Mouse (Mus musculus) C2C12 (cell line): ENCODE measurements around the gene Fam3c. TPM values are rescaled to one million over a fixed set of nuclear protein-coding genes. Genes with fewer than 3 reads are reported as not detected.

Experiments used
- H3K27me3 ChIP-seq: one replicate; pipeline ENCODE4 v1.6.1; 2011; ENCODE audit not compliant: control insufficient read depth, insufficient read depth, insufficient read length
- H3K36me3 ChIP-seq: one replicate; pipeline ENCODE4 v1.6.1; 2011; ENCODE audit not compliant: control insufficient read depth, insufficient read depth
- H3K4me3 ChIP-seq: one replicate; pipeline ENCODE4 v1.5.1; 2011; ENCODE audit warnings: mild to moderate bottlenecking, control low read depth; ENCODE audit not compliant: poor library complexity, insufficient read depth, severe bottlenecking
- H3K79me2 ChIP-seq: one replicate; pipeline ENCODE4 v1.6.1; 2011; ENCODE audit not compliant: control insufficient read depth, insufficient read depth
- H3K79me3 ChIP-seq: one replicate; pipeline ENCODE4 v1.6.1; 2011; ENCODE audit warnings: low read depth, control low read depth
- H3ac ChIP-seq: one replicate; pipeline ENCODE3; 2011; ENCODE audit warnings: low read depth; ENCODE audit not compliant: control insufficient read depth, insufficient read length
- CEBPB ChIP-seq: IDR thresholded peaks from one replicate; pipeline ENCODE4 v1.6.1; 2011; ENCODE audit warnings: low read depth, mild to moderate bottlenecking, control low read depth, moderate library complexity
- CTCF ChIP-seq: IDR thresholded peaks from one replicate; pipeline ENCODE4 v1.5.1; 2011; ENCODE audit not compliant: control insufficient read depth, insufficient read depth, insufficient read length
- FOSL1 ChIP-seq: IDR thresholded peaks from one replicate; pipeline ENCODE4 v1.8.0; 2011; ENCODE audit warnings: mild to moderate bottlenecking, low read length; ENCODE audit not compliant: poor library complexity, insufficient read depth, severe bottlenecking
- MAX ChIP-seq: IDR thresholded peaks from one replicate; pipeline ENCODE4 v1.6.1; 2011; ENCODE audit warnings: mild to moderate bottlenecking, control low read depth
- MYOD1 ChIP-seq: IDR thresholded peaks from one replicate; pipeline ENCODE4 v1.6.1; 2011; ENCODE audit warnings: low read depth; ENCODE audit not compliant: control insufficient read depth, insufficient read length
- MYOG ChIP-seq: IDR thresholded peaks from one replicate; pipeline ENCODE4 v1.6.1; 2011; ENCODE audit not compliant: control insufficient read depth, insufficient read length; ENCODE audit errors: extremely low read depth
- USF1 ChIP-seq: IDR thresholded peaks from one replicate; pipeline ENCODE4 v1.6.1; 2011; ENCODE audit warnings: low read depth, mild to moderate bottlenecking, control low read depth, moderate library complexity
- polyA plus RNA-seq: library from polyadenylated mRNA; unstranded; fragments of >200 nt; fragmentation: generic; extraction: Trizol; gene quantifications from one replicate; pipeline ENCODE4 v1.2.1, GENCODE M21; 2012; ENCODE audit warnings: missing spikeins

Gene Fam3c
- polyA plus RNA-seq, 1 experiment, result 19.0 TPM

GRCm38 (mm10) chr6:22350239-22350571, 5.8 kb downstream of the Fam3c start:
- no peaks in the 10 kb centered on the region for H3K27me3 ChIP-seq
- H3K79me2 ChIP-seq, result peaks cover 96% of the 10 kb centered on the region
- H3K4me3 ChIP-seq, result no peak overlapping the region
- TF ChIP-seq MAX, result no peak
- no peak for TF ChIP-seq MYOG
- TF ChIP-seq MYOD1, result no peak
- no peak for TF ChIP-seq CTCF
- no peak for TF ChIP-seq CEBPB
- TF ChIP-seq USF1, result no peak
- TF ChIP-seq FOSL1, result no peak
- no peak overlapping the region for H3ac ChIP-seq
- H3K36me3 ChIP-seq, result no peaks in the 10 kb centered on the region
- H3K79me3 ChIP-seq, result peaks cover 50% of the 10 kb centered on the region

GRCm38 (mm10) chr6:22349531-22350238, 6.4 kb downstream of the Fam3c start:
- TF ChIP-seq CTCF, result no peak

GRCm38 (mm10) chr6:22348975-22349374, 7.1 kb downstream of the Fam3c start:
- Histone ChIP-seq H3K27me3 (no peaks in the 10 kb centered on the region), H3K36me3 (no peaks in the 10 kb centered on the region), H3K79me2 (peaks cover 96% of the 10 kb centered on the region), H3K4me3 (no peak overlapping the region), H3K79me3 (peaks cover 45% of the 10 kb centered on the region), H3ac (no peak overlapping the region)
- TF ChIP-seq MAX (no peak), USF1 (no peak), FOSL1 (no peak), CTCF (no peak), MYOD1 (no peak), MYOG (no peak), CEBPB (no peak)

More at GRCm38 (mm10) chr6:22349531-22350238, 6.4 kb downstream of the Fam3c start:
- Histone ChIP-seq H3ac (no peak overlapping the region), H3K79me2 (peaks cover 96% of the 10 kb centered on the region), H3K27me3 (no peaks in the 10 kb centered on the region), H3K36me3 (no peaks in the 10 kb centered on the region), H3K4me3 (no peak overlapping the region), H3K79me3 (peaks cover 47% of the 10 kb centered on the region)

GRCm38 (mm10) chr6:22348130-22348529, 7.9 kb downstream of the Fam3c start:
- TF ChIP-seq USF1, result no peak
- no peak for TF ChIP-seq MYOG
- no peak for TF ChIP-seq MAX
- no peak for TF ChIP-seq MYOD1
- TF ChIP-seq FOSL1, result no peak
- TF ChIP-seq CTCF, result no peak
- no peak for TF ChIP-seq CEBPB
- Histone ChIP-seq H3K36me3 (no peaks in the 10 kb centered on the region), H3K79me2 (peaks cover 88% of the 10 kb centered on the region), H3ac (no peak overlapping the region), H3K4me3 (no peak overlapping the region), H3K27me3 (no peaks in the 10 kb centered on the region), H3K79me3 (peaks cover 45% of the 10 kb centered on the region)

GRCm38 (mm10) chr6:22347132-22347902, 8.7 kb downstream of the Fam3c start:
- H3K79me2 ChIP-seq, result peaks cover 80% of the 10 kb centered on the region
- H3K27me3 ChIP-seq, result no peaks in the 10 kb centered on the region
- H3K4me3 ChIP-seq, result no peak overlapping the region
- H3K79me3 ChIP-seq, result peaks cover 40% of the 10 kb centered on the region
- TF ChIP-seq CTCF, result no peak
- no peak for TF ChIP-seq MYOG
- no peak for TF ChIP-seq FOSL1
- no peak for TF ChIP-seq CEBPB
- TF ChIP-seq MAX, result no peak
- TF ChIP-seq USF1, result no peak
- no peak for TF ChIP-seq MYOD1
- H3K36me3 ChIP-seq, result no peaks in the 10 kb centered on the region
- no peak overlapping the region for H3ac ChIP-seq

- H3K36me3 ChIP-seq, result no peaks in the 10 kb centered on the region
- H3K79me2 ChIP-seq, result peaks cover 55% of the 10 kb centered on the region
- H3K4me3 ChIP-seq, result no peak overlapping the region
- no peaks in the 10 kb centered on the region for H3K27me3 ChIP-seq
- H3ac ChIP-seq, result no peak overlapping the region
- peaks cover 33% of the 10 kb centered on the region for H3K79me3 ChIP-seq
- TF ChIP-seq MYOG, result no peak
- no peak for TF ChIP-seq CEBPB
- no peak for TF ChIP-seq MAX
- TF ChIP-seq USF1, result no peak
- no peak for TF ChIP-seq FOSL1
- TF ChIP-seq MYOD1, result no peak
- TF ChIP-seq CTCF, result no peak
Measured at GRCm38 (mm10) chr6:22344443-22344842, 11.6 kb downstream of the Fam3c start.
